Mouse (Mus musculus) kidney, adult 9 months (tissue): ENCODE results near the gene Cdk20.
"Not testable (repeated sequence)": the region's sequence is repeated elsewhere in the genome, so short reads cannot be mapped to it uniquely, and the experiment has no call there.

Experiments used
- DNase-seq: peaks from one replicate; pipeline ENCODE4 v3.0.0; 2022

The Cdk20 gene

GRCm38 (mm10) chr13:64424347-64424746, 7.8 kb upstream of the Cdk20 start:
- DNase-seq, result no peak

- DNase-seq, result no peak
Measured at GRCm38 (mm10) chr13:64425280-64425679, 6.8 kb upstream of the Cdk20 start.

GRCm38 (mm10) chr13:64429328-64429727, 2.8 kb upstream of the Cdk20 start:
- DNase-seq, result peak; percentile 37

- no peak for DNase-seq
Measured at GRCm38 (mm10) chr13:64437801-64438200, 5.7 kb downstream of the Cdk20 start.

- peak; percentile 80 for DNase-seq
Measured at GRCm38 (mm10) chr13:64438863-64439452, 6.8 kb downstream of the Cdk20 start.

- no peak for DNase-seq
Measured at GRCm38 (mm10) chr13:64439471-64439870, 7.4 kb downstream of the Cdk20 start.

GRCm38 (mm10) chr13:64440592-64440991, 8.5 kb downstream of the Cdk20 start:
- DNase-seq, result no peak

- DNase-seq, result peak; percentile 73
Measured at GRCm38 (mm10) chr13:64443263-64443894, 11.3 kb downstream of the Cdk20 start.

- DNase-seq, result no peak
Measured at GRCm38 (mm10) chr13:64445254-64445920, 13.3 kb downstream of the Cdk20 start.

- peak; percentile 60 for DNase-seq
Measured at GRCm38 (mm10) chr13:64447947-64448346, 15.8 kb downstream of the Cdk20 start.

- DNase-seq, result no peak
Measured at GRCm38 (mm10) chr13:64448729-64449128, 16.6 kb downstream of the Cdk20 start.

GRCm38 (mm10) chr13:64450001-64450794, 18.1 kb downstream of the Cdk20 start:
- DNase-seq, result no peak

- DNase-seq, result not testable (repeated sequence)
Measured at GRCm38 (mm10) chr13:64457225-64457978, 25.3 kb downstream of the Cdk20 start.

GRCm38 (mm10) chr13:64458181-64458580, 26.1 kb downstream of the Cdk20 start:
- no peak for DNase-seq

GRCm38 (mm10) chr13:64462581-64462980, 30.5 kb downstream of the Cdk20 start:
- DNase-seq, result peak; percentile 40

- DNase-seq, result no peak
Measured at GRCm38 (mm10) chr13:64465166-64465565, 33.1 kb downstream of the Cdk20 start.

- no peak for DNase-seq
Measured at GRCm38 (mm10) chr13:64467886-64468285, 35.8 kb downstream of the Cdk20 start.

GRCm38 (mm10) chr13:64477968-64478367, 45.9 kb downstream of the Cdk20 start:
- DNase-seq, result no peak

- DNase-seq, result no peak
Measured at GRCm38 (mm10) chr13:64479960-64480359, 47.8 kb downstream of the Cdk20 start.

- no peak for DNase-seq
Measured at GRCm38 (mm10) chr13:64489886-64490285, 57.8 kb downstream of the Cdk20 start.
